Comparison of ENCODE assay signal across 27 mouse cellular contexts in the genomic region with DNA sequence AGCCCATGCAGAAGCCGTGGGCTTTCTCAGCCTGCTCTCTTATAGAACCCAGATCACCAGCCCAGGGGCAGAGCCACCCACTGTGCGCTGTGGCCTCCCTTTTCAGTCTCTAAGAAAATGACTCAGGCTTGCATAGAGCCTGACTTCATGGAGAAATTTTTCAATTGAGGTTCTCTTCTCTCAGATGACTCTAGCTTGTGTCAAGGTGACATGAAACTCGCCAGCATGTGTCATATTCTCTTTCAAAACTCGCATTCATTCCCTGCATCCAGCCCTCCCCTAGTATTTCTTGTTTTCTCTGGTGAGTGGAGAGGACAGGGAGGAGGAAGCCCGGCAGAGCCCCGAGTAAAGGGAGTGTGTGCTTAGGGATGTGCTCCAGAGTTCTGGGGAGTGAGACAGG. TPM values are rescaled to one million over a fixed set of nuclear protein-coding genes. Genes with fewer than 3 reads are reported as not detected.
DNase-seq lines count a peak whose midpoint lies in the region; ATAC-seq and TF ChIP-seq lines count a peak whose summit lies in the region.
"Had no signal": no experiment of that assay in that cellular context is flagged by ENCODE, and none has a peak within 500 bp of the region (broad histone marks: within the 10 kb centered on the region; RNA-seq: fewer than 3 reads in every experiment).

No protein-coding gene starts in this region.

- intact Hi-C loops in heart, adult 2 months (cut with DNase I), result no loop called here

- H3K4me3 ChIP-seq in heart, adult 2 months, result no peak overlapping the region
- H3K4me3 ChIP-seq in heart, embryonic 11.5 days (ENCODE audit: low read depth, low read length), result no peak overlapping the region
- H3K4me3 ChIP-seq: embryonic facial prominence, embryonic 13.5 days; forebrain, embryonic 10.5 days; heart, embryonic 15.5 days; hindbrain, embryonic 12.5 days; intestine, embryonic 15.5 days; midbrain, embryonic 15.5 days had no signal

- 0 out of 2 replicates have a peak overlapping the region, but pooled peaks have one; percentile 16 for H3K27ac ChIP-seq in heart, adult 2 months
- H3K27ac ChIP-seq in heart, embryonic 11.5 days (ENCODE audit: low read depth, low read length), result no peak overlapping the region
- H3K27ac ChIP-seq: embryonic facial prominence, embryonic 13.5 days; forebrain, embryonic 10.5 days; heart, embryonic 15.5 days; hindbrain, embryonic 12.5 days; hindbrain, postnatal 0 days; intestine, embryonic 15.5 days; liver, embryonic 14.5 days; midbrain, embryonic 15.5 days had no signal

- TF ChIP-seq CTCF in heart, adult 2 months (IDR thresholded peaks at IDR 0.05), result no peak

- H3K9ac ChIP-seq in heart, adult 2 months (ENCODE audit: low read depth, low read length), result no peak overlapping the region
- H3K9ac ChIP-seq in heart, embryonic 11.5 days (ENCODE audit: low read depth, low read length), result no peak overlapping the region
- H3K9ac ChIP-seq: embryonic facial prominence, embryonic 13.5 days; heart, embryonic 15.5 days; hindbrain, embryonic 12.5 days; intestine, embryonic 15.5 days; liver, embryonic 14.5 days; midbrain, embryonic 15.5 days had no signal

- no peaks in the 10 kb centered on the region; the same call in 1 of the 2 replicates for H3K4me1 ChIP-seq in heart, adult 2 months (ENCODE audit: control insufficient read depth, insufficient read depth, low read length)
- 0 out of 2 replicates have a peak, but pooled peaks cover 3% of the 10 kb centered on the region for H3K4me1 ChIP-seq in heart, embryonic 11.5 days (ENCODE audit: control insufficient read depth, insufficient read depth, low read length)
- H3K4me1 ChIP-seq: forebrain, embryonic 10.5 days; intestine, embryonic 15.5 days had no signal

- no peak overlapping the region for H3K4me2 ChIP-seq in heart, embryonic 11.5 days
- H3K4me2 ChIP-seq: embryonic facial prominence, embryonic 13.5 days; heart, embryonic 15.5 days; hindbrain, embryonic 12.5 days; intestine, embryonic 15.5 days; midbrain, embryonic 15.5 days had no signal

- no peaks in the 10 kb centered on the region; the same call in 1 of the 2 replicates for H3K79me2 ChIP-seq in heart, adult 2 months (replicated peaks; ENCODE audit: control insufficient read depth, insufficient read depth, low read length)

- no peaks in the 10 kb centered on the region for H3K9me3 ChIP-seq in heart, embryonic 11.5 days (replicated peaks; ENCODE audit: control insufficient read depth, low read length)
- H3K9me3 ChIP-seq: embryonic facial prominence, embryonic 13.5 days; forebrain, embryonic 10.5 days; heart, embryonic 15.5 days; hindbrain, embryonic 12.5 days; intestine, embryonic 15.5 days; midbrain, embryonic 15.5 days had no signal

- no peak for ATAC-seq in heart, embryonic 11.5 days (replicated peaks; ENCODE audit: insufficient number of reproducible peaks, low FRiP score, low TSS enrichment)
- ATAC-seq: forebrain, embryonic 16.5 days; hindbrain, postnatal 0 days; intestine, embryonic 15.5 days; midbrain, embryonic 15.5 days had no signal

- no peak for TF ChIP-seq POLR2A in heart, adult 2 months (IDR thresholded peaks at IDR 0.05; ENCODE audit: insufficient read depth, low read depth, low read length)

- no peaks in the 10 kb centered on the region; the same call in 1 of the 2 replicates for H3K36me3 ChIP-seq in heart, adult 2 months (ENCODE audit: control insufficient read depth, insufficient read depth, low read length)
- no peaks in the 10 kb centered on the region for H3K36me3 ChIP-seq in heart, embryonic 11.5 days (ENCODE audit: control insufficient read depth, insufficient read depth, low read length)
- H3K36me3 ChIP-seq: embryonic facial prominence, embryonic 13.5 days; forebrain, embryonic 10.5 days; heart, embryonic 15.5 days; hindbrain, embryonic 12.5 days; intestine, embryonic 15.5 days; midbrain, embryonic 15.5 days had no signal

- TF ChIP-seq EP300 in heart, adult 2 months (IDR thresholded peaks at IDR 0.05; ENCODE audit: insufficient read depth, low read depth, low read length), result no peak

- 56% methylated on average over 6 of the region's 6 CpGs for WGBS in heart, adult 2 months
- WGBS in heart, embryonic 11.5 days (ENCODE audit: insufficient replicate concordance), result 68% methylated on average over 6 of the region's 6 CpGs

- DNase-seq in heart, adult 2 months, result no peak
- peak; percentile 40 for DNase-seq in Muller cell, postnatal 12 days (ENCODE audit: inconsistent ontology term)
- peak; percentile 29 for DNase-seq in R1 (ENCODE audit: low read depth, low spot score)
- peak; percentile 17 to 32 for DNase-seq in adrenal gland, postnatal 36 days
- no peak for DNase-seq in spleen, adult 18-20 months
- DNase-seq in cerebellum, adult 9-10 months, result no peak
- DNase-seq: B cell, adult 2 months; cerebellum, adult 11-12 months; cerebellum, postnatal 10 days; gastrocnemius, postnatal 36 days; heart, postnatal 36 days; kidney, adult 8-10 months; kidney, postnatal 14 days; liver; lung, adult 2 months; lung, postnatal 10 days; thymus, postnatal 4 days had no signal

- H3K27me3 ChIP-seq in heart, adult 2 months (ENCODE audit: control insufficient read depth, insufficient read depth, low read length), result no peaks in the 10 kb centered on the region
- H3K27me3 ChIP-seq in heart, embryonic 11.5 days (ENCODE audit: control insufficient read depth, insufficient read depth, low read length), result no peaks in the 10 kb centered on the region
- H3K27me3 ChIP-seq: embryonic facial prominence, embryonic 13.5 days; heart, embryonic 15.5 days; hindbrain, embryonic 12.5 days; intestine, embryonic 15.5 days; midbrain, embryonic 15.5 days had no signal

RNA-seq across cellular contexts. Expression of gene Arhgap32, which starts 52.4 kb away (rescaled TPM):
- total RNA-seq in heart, adult 2 months (2021), result 10 to 100 TPM; 18.0 to 20.8 TPM
- 3.2 and 4.1 TPM in 2 replicates for polyA plus RNA-seq in heart, adult 2 months (2012; rRNA removed)
- polyA plus RNA-seq in heart, embryonic 11.5 days (2014; fragmentation: Nextera tagmentation; extraction: Ambion mirVana), result 3.5 and 3.7 TPM in 2 replicates
- total RNA-seq in adrenal gland, postnatal 36 days (2021), result 10 to 100 TPM; 50.3 to 71.4 TPM

Comparison
In these comparisons a context has a peak if more than half of its experiments do, and no peak if none do; other contexts are left out.
1. DNase-seq: peak in Muller cell, postnatal 12 days (single experiment), R1 (single experiment) and adrenal gland, postnatal 36 days (2 of 2); none in heart, adult 2 months (0 of 2), spleen, adult 18-20 months (0 of 2) and cerebellum, adult 9-10 months (single experiment).